Mouse (Mus musculus): ENCODE data around the gene Ranbp17.
A peak's percentile ranks its signal among the peaks of the same experiment; 100 is the strongest.

The Ranbp17 gene

GRCm38 (mm10) chr11:33195531-33196446 lies 317.8 kb downstream of the Ranbp17 start:
- DNase-seq: no peak

DNA sequence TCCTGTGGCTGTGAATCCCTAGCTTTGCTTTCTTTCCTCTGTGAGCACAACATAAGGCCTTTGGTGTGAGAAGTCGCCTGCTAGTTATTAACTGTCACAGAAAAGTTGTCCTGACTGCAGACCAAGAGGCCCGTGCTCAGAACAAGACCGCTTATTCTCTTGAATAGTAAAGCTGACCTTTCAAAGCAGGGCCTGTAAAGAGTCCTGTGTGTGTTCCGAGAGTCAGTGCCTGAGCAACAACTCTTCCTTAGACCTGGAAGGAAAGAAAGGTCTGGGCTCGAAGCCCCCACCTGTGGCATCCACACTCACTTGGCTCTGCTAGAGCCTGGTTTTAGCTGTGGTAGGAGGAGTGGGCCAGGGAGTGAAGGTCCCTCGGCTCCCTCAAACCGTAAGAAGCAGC lies 318.5 kb downstream of the Ranbp17 start:
- DNase-seq: no peak

DNA sequence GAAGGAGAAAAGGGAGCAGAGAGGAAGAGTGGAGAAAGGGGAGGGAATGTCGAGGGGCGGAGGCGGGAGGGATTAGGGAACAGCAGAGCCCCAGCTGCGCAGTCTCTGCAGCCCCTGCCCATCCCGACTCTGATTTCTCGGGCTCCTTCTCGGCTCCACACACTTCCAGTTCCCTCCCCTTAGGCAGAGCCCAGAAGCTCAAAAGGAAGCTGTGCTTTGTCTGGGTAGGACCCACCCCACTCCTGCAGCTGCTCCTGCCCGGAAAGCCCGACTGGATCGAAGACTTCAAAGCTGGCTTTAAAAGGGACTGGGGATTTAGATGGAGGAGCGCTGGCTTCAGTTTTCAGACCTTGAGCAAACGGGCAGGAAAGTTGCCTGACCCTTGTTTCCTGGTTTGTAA lies 319.9 kb downstream of the Ranbp17 start:
- no peak for DNase-seq

DNA sequence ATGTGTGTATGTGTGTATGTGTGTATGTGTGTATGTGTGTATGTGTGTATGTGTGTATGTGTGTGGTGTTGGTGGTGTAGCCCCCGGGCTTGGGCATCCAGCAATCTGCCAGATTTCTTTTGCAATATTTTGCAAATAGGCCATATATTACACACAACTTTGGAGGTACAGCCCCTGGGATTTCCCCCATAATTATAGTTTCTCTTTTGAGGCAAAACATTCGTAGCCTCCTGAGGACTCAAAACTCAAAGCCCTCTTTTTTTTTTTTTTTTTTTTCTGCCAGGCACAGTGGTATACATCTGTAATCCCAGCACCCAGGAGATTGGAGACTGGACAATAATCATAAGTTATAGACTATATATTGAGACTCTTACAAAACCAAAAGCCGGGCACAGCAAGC lies 331.7 kb downstream of the Ranbp17 start:
- no peak for DNase-seq

DNA sequence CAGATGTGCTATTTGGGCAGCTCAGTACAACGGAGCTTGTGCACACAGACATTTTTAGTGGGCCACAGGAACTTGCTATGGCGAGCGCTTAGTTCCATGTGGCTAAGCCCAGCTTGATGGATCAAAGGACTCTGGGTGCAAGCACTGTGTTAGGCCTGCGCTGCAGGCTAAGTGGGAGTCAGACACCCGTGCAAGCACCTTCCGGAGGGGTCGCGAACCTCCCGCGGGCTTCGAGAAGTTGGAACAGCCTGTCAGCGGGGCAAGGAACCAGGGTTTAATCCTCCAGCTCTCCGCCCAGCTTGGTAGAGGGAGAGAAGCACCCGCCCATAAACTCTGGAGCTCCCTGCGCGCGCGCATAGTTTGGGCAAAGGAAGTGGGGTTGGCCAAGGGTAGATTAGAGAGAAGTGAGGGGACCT lies 332.8 kb downstream of the Ranbp17 start:
- DNase-seq: no peak

DNA sequence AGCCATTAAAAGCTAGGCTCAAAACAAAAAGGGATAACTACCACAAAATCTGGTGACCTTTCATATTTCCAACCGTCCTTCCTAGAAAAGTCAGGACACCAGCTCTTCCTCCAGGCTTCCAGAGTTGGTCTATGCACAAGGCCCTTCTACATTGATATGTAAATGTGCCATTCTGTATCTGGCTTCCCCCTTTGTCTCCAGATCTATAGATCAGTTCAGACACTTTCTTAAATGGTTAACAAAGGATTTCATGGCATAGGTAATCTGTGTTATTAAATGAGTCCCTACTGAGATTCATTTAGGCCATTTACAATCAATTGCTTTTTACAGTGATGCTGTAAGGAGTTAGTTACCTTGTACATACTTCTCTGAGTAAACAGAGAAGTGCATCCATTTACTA lies 333.7 kb downstream of the Ranbp17 start:
- DNase-seq: no peak

GRCm38 (mm10) chr11:33176525-33177245 lies 336.9 kb downstream of the Ranbp17 start:
- peak in 1 of 2 experiments; percentile 26 for DNase-seq

GRCm38 (mm10) chr11:33175768-33176167 lies 337.8 kb downstream of the Ranbp17 start:
- DNase-seq: no peak

DNA sequence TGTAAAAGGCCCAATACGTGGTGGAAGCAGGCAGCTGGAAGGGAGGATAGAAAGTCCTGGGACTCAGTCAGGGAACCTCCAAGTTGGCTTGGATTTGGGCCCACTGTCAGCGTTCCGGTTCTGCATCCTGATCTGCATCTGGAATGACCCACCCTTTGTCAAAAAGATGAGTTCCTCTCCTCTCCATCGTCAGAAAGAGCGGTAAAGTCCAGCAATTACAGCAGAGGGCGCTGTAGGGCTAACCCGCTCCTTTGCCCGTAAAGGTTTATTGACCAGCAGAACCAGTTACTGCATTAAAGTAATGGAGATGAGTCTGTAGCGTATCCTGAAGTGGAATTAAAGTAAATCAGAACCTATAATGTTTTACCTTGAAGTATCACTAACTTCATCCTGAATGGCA lies 343.1 kb downstream of the Ranbp17 start:
- peak; percentile 68 to 69 for DNase-seq

DNA sequence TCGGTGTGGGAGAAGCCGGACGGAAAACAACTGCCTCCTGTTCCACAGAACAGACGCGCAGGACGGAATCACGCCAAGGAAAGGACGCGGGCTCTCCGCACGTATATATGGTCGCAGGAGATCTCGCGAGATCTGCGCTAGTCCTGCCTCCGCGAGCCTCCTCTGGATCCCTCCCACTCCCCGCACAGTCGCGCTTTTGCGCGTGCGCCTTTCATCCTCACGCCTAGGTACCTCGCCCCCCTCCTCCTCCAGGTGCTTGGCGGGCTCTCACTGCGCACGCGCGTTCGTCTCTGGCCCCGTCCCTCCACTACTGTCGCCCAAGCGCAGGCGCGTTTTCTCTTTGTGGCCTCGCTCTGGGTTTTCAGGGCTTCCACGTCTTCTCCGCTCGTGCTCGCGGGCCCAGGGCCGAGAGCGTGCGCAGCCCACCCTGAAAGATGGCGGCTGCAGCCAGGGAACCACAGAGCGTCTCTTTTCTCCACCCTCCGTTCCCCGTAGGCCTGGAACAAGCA lies 350.5 kb downstream of the Ranbp17 start, which contains the start of gene Npm1:
Gene Npm1, minus strand, starts transcription at position 209 of the 509 bp plus-strand sequence.
- peak; percentile 98 for DNase-seq

DNA sequence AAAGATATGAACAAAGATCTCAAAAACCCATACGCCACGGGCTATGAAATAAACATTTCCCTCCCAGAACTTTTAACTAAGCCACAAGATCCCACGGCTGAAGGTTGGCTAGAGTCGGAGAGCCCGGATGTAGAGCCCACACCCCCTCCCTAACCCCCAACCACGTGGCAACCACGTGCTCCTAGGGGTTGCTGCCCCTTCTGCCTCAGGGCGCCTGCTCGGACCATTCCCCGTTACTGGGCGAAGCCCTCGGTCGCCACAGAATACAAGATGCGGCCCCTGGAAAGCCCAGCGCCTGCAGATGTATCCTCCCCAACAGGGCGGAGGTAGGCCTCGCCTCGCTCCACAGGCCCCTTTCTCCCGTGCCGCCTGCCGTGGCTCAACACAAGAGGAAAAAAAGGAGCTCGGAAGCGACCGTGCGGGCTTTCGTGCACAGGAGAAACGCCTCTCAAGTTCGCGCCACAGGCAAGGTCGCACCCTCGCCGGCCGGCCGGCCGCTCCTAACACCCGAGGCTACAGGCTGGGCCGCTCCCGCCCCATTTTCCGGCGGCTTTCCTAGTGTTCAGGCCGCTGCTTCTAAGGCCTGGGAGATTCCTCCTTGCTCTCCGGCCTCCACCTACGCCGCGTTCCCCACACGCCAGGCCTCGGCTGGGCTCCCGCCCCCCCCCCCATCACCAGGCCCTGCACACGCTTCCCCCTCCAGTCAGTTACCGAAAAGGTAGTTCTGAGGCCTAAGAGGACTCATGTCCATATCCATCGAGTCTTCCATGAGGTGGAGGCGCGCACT lies 351.1 kb downstream of the Ranbp17 start:
- DNase-seq: peak; percentile 80 to 81
